Mouse (Mus musculus) adrenal gland, adult 18-20 months (tissue): Measurements from ENCODE around the gene Rassf7. TPM values are rescaled to one million over a fixed set of nuclear protein-coding genes. Genes with fewer than 3 reads are reported as not detected.
A peak's percentile ranks its signal among the peaks of the same experiment; 100 is the strongest.
"Not testable (repeated sequence)": the region's sequence is repeated elsewhere in the genome, so short reads cannot be mapped to it uniquely, and the experiment has no call there.

Experiments used
- DNase-seq, 2 experiments: peaks; one replicate each; pipeline ENCODE4 v3.0.0; 2021 to 2022; ENCODE audit warnings: low spot score in 2 of 2
- total RNA-seq, 2 experiments: library from RNA; stranded (reverse); gene quantifications; 1 replicate in 1 of 2; 2 replicates in 1 of 2; pipeline ENCODE4 v1.2.3; 2021

Rassf7 gene
- total RNA-seq, 2 experiments from 2014 or later: 1.4 to 2.6 TPM

DNA sequence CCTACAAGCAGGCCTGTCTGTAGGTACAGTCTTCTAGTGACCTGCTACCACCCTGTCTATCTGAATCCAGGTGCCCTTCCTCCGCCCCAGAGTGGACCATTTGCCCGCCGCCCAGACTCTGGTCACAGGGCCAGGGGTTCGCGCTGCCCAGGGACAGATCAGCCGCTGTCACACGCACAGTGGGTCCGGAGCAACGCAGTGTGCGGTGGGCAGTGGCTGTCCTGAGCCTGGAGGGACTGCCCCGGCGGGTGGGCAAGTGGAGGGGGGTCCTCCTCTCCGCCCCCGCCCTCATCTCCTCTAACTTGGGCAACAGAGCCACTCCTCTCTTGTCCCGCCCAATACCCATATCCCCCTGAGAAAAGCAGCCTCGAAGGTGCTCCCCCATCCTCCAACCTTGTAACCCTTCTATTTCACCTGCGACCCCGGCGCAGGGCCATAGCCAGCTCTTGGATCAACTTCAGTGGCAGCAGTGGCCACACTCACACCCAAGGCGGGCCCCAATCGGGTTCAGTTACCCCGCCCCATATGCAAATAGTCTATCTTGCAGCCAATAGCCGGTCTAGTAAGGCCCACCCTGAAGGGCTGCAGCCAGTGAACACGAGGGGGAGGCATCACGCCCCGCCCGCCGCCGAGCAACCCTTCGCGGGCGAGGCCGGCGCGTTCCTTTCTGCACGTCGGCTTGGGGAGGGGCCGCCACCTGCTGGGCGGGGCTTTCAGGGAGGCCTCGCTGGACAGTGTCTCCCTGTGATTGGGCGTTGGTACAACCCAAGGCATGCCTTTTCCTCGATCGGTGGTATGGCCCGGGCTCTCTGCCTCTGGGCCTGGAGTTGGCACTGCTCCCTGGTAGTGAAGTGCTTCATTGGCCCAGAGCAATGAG is 5.8 kb downstream of the Rassf7 start:
- DNase-seq: peak; percentile 89 to 90

DNA sequence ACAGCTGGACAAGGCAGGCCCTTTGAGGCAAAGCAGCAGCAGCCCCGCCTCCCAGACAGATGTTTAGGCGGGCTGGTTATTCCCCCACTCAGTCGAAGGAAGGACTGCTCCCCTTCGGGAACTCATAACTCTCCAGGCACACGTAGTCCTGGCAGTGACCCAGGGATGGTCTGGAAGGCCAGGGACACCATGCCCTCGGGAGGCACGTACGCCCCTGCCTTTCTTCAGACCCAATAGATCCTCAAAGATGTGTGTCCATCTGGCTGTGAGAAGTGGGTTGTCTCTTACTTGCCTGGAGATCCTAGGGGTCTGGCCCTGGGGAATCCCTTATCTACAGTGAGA is 6.4 kb downstream of the Rassf7 start:
- no peak for DNase-seq

DNA sequence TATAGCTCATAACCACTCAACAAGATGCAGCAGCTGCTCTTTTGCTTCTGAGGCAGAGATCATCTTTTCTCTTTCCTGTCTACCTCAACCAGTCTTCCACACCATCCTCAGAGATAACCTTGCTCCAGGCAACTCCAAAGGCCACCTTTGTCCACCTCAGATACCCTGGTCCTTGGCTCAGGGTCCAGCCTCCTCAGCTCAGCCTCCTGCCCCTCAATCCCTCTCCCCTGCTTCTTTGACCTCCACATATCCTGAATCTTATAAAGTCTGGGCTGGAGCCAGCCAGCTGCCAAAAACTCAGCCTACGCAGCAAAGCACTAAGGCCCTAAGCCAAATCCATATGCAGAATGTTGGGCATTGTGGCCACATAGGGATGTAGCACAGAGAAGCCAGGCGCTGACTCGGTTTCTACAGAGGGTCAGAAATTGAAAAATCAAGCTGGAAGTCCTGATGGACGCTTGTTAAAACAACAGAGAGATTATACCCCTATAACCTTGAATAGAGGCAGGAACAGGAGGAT is 7.1 kb downstream of the Rassf7 start:
- no peak for DNase-seq

DNA sequence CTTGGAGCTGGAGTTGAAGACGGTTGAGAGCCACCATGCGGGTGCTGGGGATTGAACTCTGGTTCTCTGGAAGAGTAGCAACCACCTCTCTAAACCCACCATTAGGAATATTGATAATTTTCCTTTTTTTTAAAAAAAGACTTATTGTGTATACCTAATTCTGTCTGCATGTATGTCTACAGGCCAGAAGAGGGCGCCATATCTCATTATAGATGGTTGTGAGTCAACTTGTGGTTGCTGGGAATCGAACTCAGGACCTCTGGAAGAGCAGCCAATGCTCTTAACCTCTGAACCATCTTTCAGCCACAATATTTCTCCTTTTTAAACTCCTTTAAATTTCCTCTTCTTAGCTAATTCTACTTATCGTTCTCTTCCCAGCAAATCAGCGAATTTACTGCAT is 10.9 kb downstream of the Rassf7 start:
- no peak for DNase-seq

DNA sequence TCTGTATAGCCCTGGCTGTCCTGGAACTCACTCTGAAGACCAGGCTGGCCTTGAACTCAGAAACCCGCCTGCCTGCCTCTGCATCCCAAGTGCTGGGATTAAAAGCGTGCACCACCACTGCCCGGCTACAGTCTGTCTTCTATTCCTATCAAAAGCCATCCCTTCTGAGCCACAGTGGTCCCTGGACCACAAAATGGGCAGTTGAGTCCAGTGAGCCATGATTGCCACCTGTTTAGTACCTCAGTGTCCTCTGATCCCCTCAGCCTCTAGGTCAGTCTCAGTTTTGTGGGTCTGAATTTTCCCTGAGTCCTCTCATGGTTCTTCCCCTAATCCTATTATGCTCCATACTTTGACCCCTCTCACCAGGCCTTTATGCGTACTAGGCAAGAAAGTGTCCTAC is 12.1 kb downstream of the Rassf7 start:
- DNase-seq: no peak

DNA sequence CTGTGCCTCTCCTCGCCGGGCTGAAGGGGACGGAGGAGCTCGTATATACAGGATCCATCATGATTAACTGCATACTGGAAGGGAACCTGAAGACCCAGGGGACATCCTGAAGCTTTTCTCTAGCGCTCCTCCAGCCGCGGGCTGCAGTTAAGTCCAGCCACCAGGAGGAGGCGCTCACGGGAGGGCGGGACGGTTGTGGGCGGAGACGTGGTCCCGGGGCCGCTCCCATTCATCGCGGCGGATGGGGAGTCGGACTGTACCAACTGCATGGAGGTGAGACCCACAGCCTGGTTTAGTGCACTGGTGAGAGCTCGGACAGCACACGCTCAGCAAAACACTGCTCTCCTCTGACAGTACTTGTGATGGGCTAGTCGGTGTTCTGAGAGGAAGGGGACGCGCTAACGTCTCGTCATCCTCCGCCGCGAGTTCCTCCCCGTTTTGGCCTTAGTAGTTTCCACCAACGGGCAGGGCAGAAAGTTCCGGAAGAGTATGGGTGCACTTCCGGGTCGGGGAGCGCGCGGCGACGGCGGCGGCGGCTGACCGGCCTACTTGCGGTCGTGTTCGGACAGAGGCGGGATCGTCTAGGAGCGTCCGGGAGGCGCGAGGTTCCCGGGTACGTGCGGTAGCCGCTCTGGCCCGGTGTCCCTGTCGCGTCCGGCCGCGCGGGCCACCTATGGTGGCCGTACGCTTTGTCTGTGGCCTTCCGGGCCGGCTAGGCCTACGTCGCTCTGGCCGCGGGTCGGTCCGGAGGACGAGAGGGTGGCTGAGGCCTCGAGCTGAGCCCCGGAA is 12.8 kb downstream of the Rassf7 start, which contains the start of gene Phrf1:
Gene Phrf1 (plus strand): TSS at position 506 of the 789 bp plus-strand sequence.
- peak; percentile 96 to 97 for DNase-seq

DNA sequence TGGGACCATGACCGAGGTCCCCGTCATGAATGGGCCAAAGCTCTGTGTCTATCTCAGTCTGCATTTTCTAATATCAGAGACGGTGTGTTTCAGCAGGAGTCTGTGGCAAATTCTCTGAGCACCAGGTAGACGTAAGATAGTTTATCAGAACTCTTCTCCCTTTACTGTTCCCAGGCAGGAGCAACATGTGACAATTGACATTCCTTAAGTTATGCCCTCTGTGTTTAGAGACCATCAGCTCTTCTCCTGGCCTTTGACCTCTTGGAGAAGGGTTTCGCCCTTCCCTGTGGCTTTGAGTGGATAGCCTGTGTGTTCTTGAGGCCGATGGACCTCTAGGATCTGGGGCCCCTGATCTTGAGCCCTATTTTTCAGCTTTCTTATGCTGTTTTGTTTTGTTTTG is 14.0 kb downstream of the Rassf7 start:
- no peak for DNase-seq

DNA sequence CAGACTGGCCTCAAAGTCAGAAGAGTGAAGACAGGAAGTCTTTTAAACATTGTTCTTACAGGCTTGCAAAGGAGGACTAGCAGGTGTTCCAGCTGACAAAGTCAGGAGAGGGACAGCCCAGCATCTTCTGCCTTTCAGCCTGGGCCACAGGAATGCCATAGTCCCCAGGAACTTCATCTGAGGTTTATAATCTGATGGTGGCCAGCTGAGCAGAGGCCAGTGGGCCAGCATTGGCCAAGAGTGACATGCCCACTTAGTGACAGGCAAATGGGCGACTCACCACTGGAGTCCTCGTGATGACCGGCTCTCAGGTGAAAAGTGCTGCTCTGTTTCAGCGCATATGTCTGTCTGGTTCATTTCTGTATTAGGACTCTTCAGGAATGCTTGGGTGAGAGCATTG is 14.9 kb downstream of the Rassf7 start:
- no peak for DNase-seq

DNA sequence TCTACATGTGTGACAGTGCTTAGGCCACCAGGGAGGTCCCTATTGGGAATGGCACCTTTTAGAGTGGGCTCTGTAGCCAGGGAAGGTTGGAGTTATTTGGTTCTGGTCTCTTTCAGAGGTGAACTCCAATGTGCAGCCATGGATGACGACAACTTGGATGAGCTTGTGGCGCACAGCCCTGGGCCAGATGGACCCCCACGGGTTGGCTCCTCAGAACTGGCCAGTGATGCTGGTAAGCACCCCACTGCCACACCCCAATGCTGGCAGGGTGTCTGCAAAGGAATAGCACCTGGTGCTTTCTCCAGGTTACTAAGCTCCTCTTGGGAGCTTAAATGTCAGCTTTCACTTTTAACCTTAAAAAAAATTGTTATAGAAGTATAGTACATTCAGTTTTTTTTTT is 15.5 kb downstream of the Rassf7 start:
- DNase-seq: no peak

DNA sequence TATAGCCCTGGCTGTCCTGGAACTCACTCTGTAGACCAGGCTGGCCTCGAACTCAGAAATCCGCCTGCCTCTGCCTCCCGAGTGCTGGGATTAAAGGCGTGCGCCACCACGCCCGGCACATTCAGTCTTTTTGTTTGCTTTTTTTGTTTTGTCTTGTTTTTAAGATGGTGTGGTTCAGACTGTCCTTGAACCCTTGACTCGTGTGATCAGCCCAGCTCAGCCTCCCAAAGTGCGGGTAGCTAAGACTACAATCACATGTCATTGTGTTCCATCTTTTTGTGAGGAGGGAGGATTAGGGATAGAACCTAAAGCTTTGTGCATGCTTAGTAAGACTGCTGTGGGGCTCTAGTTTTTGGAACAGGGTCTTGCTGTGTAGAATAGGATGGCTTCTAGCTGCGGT is 15.9 kb downstream of the Rassf7 start:
- no peak for DNase-seq

DNA sequence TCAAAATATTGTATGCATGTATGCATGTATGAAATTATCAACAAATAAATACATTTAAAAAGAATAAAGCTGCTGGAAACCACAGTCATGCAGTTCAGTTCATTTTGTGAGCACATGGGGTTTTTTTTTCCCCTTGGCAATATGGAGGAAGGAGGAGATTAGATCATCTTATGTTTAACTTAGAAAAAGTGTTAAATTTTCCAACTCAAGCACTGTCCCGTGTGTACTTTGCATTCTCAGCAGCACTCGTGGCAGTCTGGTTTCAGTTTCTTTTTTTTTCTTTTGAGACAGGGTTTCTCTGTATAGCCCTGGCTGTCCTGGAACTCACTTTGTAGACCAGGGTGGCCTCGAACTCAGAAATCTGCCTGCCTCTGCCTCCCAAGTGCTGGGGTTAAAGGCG is 34.8 kb downstream of the Rassf7 start:
- DNase-seq: not testable (repeated sequence)

DNA sequence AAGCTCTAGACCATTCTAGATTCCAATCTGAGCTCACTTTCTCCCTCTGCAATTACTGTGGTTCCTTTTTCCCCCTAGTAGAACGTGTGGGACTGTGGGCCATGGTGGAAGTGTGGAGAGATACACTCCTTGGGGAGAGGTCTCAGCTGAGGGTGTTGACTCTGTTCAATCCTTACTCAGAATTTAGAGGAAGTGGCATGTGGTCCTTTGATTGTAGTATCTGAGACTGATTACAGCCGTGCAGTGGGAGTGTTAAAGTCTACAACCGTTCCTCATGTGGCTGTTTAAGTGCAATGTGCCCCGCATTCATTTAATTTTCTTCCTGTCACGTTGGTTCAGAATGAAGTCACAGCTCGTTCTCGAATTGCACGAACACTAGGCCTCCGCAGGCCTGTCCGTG is 40.5 kb downstream of the Rassf7 start:
- DNase-seq: no peak

DNA sequence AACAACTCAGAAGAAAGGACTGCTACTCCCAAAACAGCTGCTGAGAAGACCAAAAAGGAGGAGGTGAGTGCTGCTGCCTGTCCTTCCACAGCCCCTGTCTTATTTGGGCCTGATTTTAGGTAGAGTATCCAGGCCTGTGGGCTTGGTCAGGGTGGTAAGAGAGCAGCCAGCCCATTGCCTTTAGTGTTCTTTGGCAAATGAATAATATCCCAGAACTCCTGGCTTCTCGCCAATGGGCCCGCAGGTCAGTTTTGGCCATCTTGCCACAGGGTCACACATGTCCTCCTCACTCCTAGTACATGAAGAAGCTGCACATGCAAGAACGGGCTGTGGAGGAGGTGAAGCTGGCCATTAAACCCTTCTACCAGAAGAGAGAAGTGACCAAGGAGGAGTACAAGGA is 45.8 kb downstream of the Rassf7 start:
- DNase-seq: no peak

DNA sequence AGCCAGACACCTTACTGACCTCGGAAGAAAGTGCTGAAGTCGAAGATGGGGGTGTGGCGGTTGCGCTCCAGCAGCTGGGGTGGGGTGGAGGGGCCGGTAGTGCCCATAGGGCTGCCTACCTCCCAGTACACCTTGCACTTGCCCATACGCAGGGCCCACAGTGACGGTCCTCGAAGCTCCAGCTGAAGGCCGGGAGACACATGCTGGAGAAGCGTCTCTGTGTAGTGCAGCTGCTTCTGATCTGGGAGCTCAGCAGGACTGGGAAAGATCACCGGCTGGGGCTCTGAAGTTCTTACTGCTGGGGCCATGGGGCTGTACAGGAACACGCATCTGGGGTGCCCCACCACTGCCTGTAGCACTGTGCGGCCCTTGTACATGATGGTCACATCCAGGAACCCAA is 48.0 kb downstream of the Rassf7 start:
- no peak for DNase-seq

DNA sequence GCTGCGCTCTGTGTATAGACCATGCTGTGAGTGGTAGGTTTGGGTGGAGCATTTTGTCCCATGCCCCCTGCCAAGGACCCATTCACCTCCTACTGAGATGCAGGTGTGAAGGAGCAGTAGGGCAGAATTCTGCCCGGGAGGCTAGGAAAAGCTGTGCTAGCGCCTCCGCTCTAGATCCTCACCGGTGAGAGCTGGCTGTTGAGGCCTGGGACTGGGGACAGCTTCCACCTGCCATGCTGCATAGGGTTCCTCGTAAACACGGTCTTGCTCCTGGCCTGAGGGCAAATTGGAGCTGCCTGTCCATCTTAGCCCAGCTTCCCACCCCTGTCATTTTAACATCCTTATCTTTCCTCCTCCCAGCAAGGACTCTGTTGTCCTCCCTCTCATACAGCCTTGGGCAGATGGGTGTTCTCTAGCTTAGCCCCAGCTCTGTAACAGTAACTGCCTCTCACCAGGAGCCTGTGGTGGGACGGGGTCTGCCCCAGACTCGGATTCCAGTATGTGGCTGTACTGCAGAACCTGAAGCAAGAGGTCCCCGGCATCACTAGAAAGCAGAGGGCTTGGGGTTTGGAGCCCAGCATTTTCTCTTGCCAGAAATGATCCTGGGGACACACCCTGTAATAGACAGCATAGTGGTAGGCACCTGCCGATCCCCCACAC is 48.5 kb downstream of the Rassf7 start:
- DNase-seq: no peak

DNA sequence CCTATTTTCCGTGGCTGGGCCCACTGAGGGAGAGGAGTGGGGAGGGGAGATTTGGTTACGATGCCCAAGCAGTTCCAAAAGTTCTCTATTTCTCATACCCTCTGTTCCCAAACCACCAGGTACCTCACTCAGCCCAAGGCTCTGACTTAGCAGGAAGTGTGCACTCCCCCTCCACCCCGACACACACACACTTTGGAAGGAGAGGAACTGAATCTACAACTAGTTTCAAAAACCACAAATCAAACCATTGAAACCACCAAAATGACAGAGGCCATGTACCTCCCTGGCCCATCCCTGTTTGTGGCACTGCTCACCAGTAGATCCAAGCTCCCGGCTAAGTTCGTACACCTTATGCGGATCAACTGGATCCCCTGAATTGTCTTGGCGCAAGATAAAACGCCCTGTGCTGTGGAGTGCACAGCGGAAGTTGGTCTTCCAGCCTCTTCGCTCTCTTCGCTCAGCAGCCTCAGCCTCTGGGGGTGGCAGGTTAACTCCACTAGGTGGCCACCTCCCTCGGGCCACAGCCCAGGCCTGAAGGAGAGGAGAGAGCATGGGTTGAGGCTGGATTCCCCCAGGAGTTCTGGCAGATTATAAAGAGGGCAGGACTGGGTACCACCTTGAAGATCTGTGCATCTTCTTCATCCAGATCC is 49.2 kb downstream of the Rassf7 start:
- peak; percentile 40 to 45 for DNase-seq

DNA sequence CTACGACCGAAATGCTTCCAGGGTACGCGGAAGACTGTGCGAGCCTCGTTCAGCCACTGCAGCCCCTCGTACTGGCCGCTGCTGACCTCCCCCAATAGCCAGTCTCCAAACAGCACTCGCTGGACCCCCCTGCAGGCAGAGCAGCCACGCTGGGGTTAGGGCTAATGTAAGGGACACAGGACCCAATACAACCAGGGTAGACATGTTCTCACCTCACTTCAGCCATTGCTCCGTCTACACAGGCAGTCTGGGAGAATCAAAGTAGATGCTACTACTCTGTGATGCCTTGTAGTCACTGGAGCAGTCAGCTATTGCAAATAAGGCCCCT is 49.7 kb downstream of the Rassf7 start:
- no peak for DNase-seq

DNA sequence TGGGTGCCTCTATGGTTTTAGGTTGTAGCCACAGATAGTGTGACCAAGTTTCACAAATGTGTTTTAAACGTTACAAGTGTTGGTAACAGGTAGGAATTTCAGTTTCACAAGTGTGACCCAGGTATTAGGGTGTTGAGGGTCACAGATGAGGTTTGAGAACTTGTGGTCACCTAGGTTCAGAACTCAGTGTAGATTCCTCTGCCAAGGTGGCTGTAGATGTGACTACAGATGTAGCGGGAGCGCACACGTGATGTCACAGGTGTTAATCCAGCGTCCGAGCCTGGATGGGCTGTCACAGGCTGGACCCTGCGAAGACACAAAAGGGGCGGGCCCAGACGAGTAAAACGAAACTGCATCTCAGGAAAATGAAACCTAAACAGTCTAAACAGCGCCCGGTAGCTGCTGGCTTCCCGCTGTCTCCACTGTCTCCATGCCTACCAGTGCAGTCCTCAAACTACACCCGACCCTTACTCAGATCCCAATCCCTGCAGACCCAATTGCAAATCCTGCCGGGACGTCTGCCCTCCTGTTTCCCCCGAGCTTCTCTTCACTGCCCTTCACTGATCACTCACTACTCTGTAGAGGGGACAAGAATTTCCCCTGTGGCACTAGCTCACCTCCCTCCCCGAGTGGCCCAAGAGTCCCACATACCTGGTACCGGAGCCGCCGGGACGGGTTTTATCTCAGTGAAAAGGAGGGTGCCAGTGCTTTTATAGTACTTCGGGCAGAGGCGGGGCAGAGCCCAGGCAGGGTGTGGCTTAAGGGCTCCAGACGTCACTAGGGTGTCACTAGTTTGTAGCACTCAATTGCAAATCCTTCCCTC is 50.3 kb downstream of the Rassf7 start, which contains the start of gene Irf7:
Gene Irf7 (minus strand): TSS at position 743 of the 823 bp plus-strand sequence.
- DNase-seq: peak; percentile 61 to 65
